Mouse (Mus musculus): Measurements from ENCODE around the gene Rnf149.

- TF ChIP-seq EP300 (IDR thresholded peaks at IDR 0.05; ENCODE audit: low read depth): no peak
- no peak for TF ChIP-seq CTCF (IDR thresholded peaks at IDR 0.05; ENCODE audit: low read depth)
Observed at GRCm38 (mm10) chr1:39521326-39521725, 55.9 kb downstream of the Rnf149 start.
